Mouse (Mus musculus) kidney, postnatal 0 days (tissue): ENCODE data around the gene Rsbn1. TPM values are rescaled to one million over a fixed set of nuclear protein-coding genes. Genes with fewer than 3 reads are reported as not detected.

Experiments used
- ATAC-seq: fragments of 200-750 bp; cut with Nextera tagmentation; replicated peaks from 2 replicates; pipeline ENCODE4 v1.8.0; 2017; ENCODE audit warnings: low read depth, moderate number of reproducible peaks, moderate TSS enrichment, moderate library complexity; ENCODE audit not compliant: low FRiP score
- DNase-seq: peaks from one replicate; pipeline ENCODE4 v3.0.0-alpha.2; 2016; ENCODE audit warnings: low spot score
- H3K27ac ChIP-seq: fragments of 300-500 bp; sonication (generic); 2 replicates; pipeline ENCODE4 v1.5.1; 2014; ENCODE audit warnings: mild to moderate bottlenecking
- H3K27me3 ChIP-seq: fragments of 300-500 bp; sonication (generic); 2 replicates; pipeline ENCODE4 v1.6.1; 2014; ENCODE audit warnings: low read length, mixed read lengths; ENCODE audit not compliant: insufficient read depth
- H3K36me3 ChIP-seq: fragments of 300-500 bp; sonication (generic); 2 replicates; pipeline ENCODE4 v1.6.1; 2014; ENCODE audit warnings: low read length, mixed read lengths; ENCODE audit not compliant: insufficient read depth
- H3K4me1 ChIP-seq: fragments of 300-500 bp; sonication (generic); replicated peaks from 2 replicates; pipeline ENCODE4 v1.6.1; 2014; ENCODE audit warnings: antibody characterized with exemption, low read length, mixed read lengths; ENCODE audit not compliant: insufficient read depth
- H3K4me2 ChIP-seq: fragments of 300-500 bp; sonication (generic); 2 replicates; pipeline ENCODE4 v1.6.1; 2014; ENCODE audit warnings: mild to moderate bottlenecking, low read length, moderate library complexity, mixed read lengths
- H3K4me3 ChIP-seq: fragments of 300-500 bp; sonication (generic); replicated peaks from 2 replicates; pipeline ENCODE4 v1.5.1; 2014; ENCODE audit warnings: low read depth, low read length
- H3K9ac ChIP-seq: fragments of 300-500 bp; sonication (generic); 2 replicates; pipeline ENCODE4 v1.6.1; 2014; ENCODE audit warnings: low read depth, low read length
- H3K9me3 ChIP-seq: fragments of 300-500 bp; sonication (generic); replicated peaks from 2 replicates; pipeline ENCODE4 v1.6.1; 2016; ENCODE audit warnings: low read length, inconsistent platforms, mixed read lengths
- CTCF ChIP-seq: IDR thresholded peaks from 2 replicates; pipeline ENCODE4 v1.5.1; 2016; ENCODE audit warnings: antibody characterized with exemption, low read depth, mild to moderate bottlenecking, moderate library complexity
- WGBS: fragments of 180-500 bp; shearing (Covaris S2); extraction: QIAGEN DNeasy Blood & Tissue Kit; methylation state at CpG from one replicate; pipeline ENCODE4 v1.1.7; 2014; 5-methylcytosine and 5-hydroxymethylcytosine counted together
- polyA plus RNA-seq: library from polyadenylated mRNA; unstranded; fragments of >200 nt; fragmentation: Nextera tagmentation; extraction: Ambion mirVana; gene quantifications from 2 replicates; pipeline ENCODE4 v1.2.1, GENCODE M21; 2015

Gene Rsbn1
- polyA plus RNA-seq, 1 experiment from 2014 or later = 11.4 TPM

GRCm38 (mm10) chr3:103914732-103915508, 1.0 kb downstream of the Rsbn1 start:
- under 1% methylated on average over 43 of the region's 60 CpGs for WGBS
- Histone ChIP-seq H3K9me3 (no peaks in the 10 kb centered on the region), H3K36me3 (no peaks in the 10 kb centered on the region), H3K4me2 (peak overlapping the region; percentile 64), H3K4me3 (peak overlapping the region; percentile 95), H3K27ac (peak overlapping the region; percentile 91), H3K27me3 (no peaks in the 10 kb centered on the region), H3K4me1 (0 out of 2 replicates have a peak, but pooled peaks cover 4% of the 10 kb centered on the region), H3K9ac (peak overlapping the region; percentile 96)
- no peak for TF ChIP-seq CTCF
- ATAC-seq (peak; percentile 48), DNase-seq (peak; percentile 52)

DNA sequence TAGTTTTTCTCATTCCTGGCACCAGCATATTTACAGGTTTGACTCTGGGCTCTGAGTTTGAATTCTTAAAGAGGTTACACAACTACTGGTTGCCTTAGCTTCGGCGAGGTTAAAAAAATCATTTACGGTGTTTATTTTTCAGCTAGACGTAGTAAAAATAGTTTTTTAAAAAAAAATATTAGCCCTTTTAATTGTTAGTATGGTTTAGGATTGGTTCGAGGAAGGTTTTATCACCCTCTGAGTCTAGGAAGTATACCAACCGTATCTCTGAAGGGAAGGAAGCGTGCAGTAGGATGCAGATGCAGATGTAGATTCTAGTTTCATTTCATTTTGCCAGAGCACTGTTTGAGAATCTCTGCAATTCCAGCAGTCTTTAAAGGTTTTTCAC, 1.6 kb downstream of the Rsbn1 start:
- DNase-seq (peak; percentile 44), ATAC-seq (no peak)
- Histone ChIP-seq H3K9me3 (no peaks in the 10 kb centered on the region), H3K4me1 (0 out of 2 replicates have a peak, but pooled peaks cover 4% of the 10 kb centered on the region), H3K36me3 (no peaks in the 10 kb centered on the region), H3K4me2 (peak overlapping the region; percentile 64), H3K4me3 (peak overlapping the region; percentile 95), H3K9ac (peak overlapping the region; percentile 96), H3K27ac (no peak overlapping the region), H3K27me3 (no peaks in the 10 kb centered on the region)
- TF ChIP-seq CTCF = no peak
- WGBS = 2% methylated on average over 7 of the region's 7 CpGs

- Histone ChIP-seq H3K9ac (no peak overlapping the region), H3K4me3 (peak overlapping the region; percentile 18), H3K9me3 (no peaks in the 10 kb centered on the region), H3K27ac (no peak overlapping the region), H3K36me3 (no peaks in the 10 kb centered on the region), H3K4me2 (peak overlapping the region; percentile 64), H3K4me1 (0 out of 2 replicates have a peak, but pooled peaks cover 4% of the 10 kb centered on the region), H3K27me3 (no peaks in the 10 kb centered on the region)
- no peak for ATAC-seq
- peak; percentile 28 for DNase-seq
- no peak for TF ChIP-seq CTCF
- WGBS = 21% methylated on average over 5 of the region's 5 CpGs
Observed at GRCm38 (mm10) chr3:103916205-103916838, 2.4 kb downstream of the Rsbn1 start.

DNA sequence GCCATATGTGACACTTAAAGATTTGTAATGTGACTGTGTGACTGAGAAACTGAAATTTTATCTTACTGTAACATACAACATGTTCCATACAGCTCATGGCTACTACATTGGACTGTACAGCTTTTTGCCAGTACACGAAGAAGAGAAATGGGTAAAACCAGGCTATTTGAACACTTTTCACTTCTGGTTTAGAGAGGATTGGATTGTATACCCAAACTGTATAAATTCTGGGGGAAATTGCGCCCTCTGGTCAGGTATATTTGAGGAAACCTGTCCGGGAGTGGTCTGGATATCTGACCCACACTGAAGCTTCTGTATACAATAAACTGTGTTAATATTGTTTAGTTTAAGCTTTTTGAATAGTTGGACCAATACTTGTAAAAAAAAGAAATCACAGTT, 2.9 kb downstream of the Rsbn1 start:
- Histone ChIP-seq H3K9me3 (no peaks in the 10 kb centered on the region), H3K36me3 (no peaks in the 10 kb centered on the region), H3K27me3 (no peaks in the 10 kb centered on the region), H3K27ac (no peak overlapping the region), H3K9ac (no peak overlapping the region), H3K4me1 (0 out of 2 replicates have a peak, but pooled peaks cover 4% of the 10 kb centered on the region), H3K4me3 (no peak overlapping the region), H3K4me2 (peak overlapping the region; percentile 64)
- ATAC-seq (no peak), DNase-seq (no peak)
- no peak for TF ChIP-seq CTCF
- WGBS = 63% methylated on average over 3 of the region's 3 CpGs

- Histone ChIP-seq H3K9me3 (no peaks in the 10 kb centered on the region), H3K36me3 (no peaks in the 10 kb centered on the region), H3K4me1 (0 out of 2 replicates have a peak, but pooled peaks cover 13% of the 10 kb centered on the region), H3K9ac (no peak overlapping the region), H3K4me3 (no peak overlapping the region), H3K4me2 (no peak overlapping the region), H3K27ac (no peak overlapping the region), H3K27me3 (no peaks in the 10 kb centered on the region)
- 86% methylated on average over 1 of the region's 1 CpGs for WGBS
- no peak for TF ChIP-seq CTCF
- ATAC-seq (no peak), DNase-seq (no peak)
Observed at GRCm38 (mm10) chr3:103920094-103920493, 6.2 kb downstream of the Rsbn1 start.

- WGBS = 64% methylated on average over 3 of the region's 3 CpGs
- H3K27ac ChIP-seq = no peak overlapping the region
Observed at GRCm38 (mm10) chr3:103925302-103925701, 11.4 kb downstream of the Rsbn1 start.

More at GRCm38 (mm10) chr3:103925302-103925701, 11.4 kb downstream of the Rsbn1 start:
- H3K36me3 ChIP-seq = no peaks in the 10 kb centered on the region
- no peak overlapping the region for H3K4me2 ChIP-seq
- ATAC-seq (no peak), DNase-seq (no peak)
- 0 out of 2 replicates have a peak, but pooled peaks cover 8% of the 10 kb centered on the region for H3K4me1 ChIP-seq
- no peaks in the 10 kb centered on the region for H3K9me3 ChIP-seq
- TF ChIP-seq CTCF = no peak
- H3K27me3 ChIP-seq = no peaks in the 10 kb centered on the region
- no peak overlapping the region for H3K9ac ChIP-seq
- no peak overlapping the region for H3K4me3 ChIP-seq
